Mouse (Mus musculus) mature B cell (primary cell): Measurements from ENCODE around the gene Rab3il1.

Source experiments
- in situ Hi-C: fragments of 300-500 bp; cut with MboI; formaldehyde crosslinking; loops from 2 replicates; pipeline ENCODE4 v1.14.3; 2019

Gene Rab3il1

GRCm38 (mm10) chr19:10012827-10013278 lies 11.4 kb downstream of the Rab3il1 start:
- in situ Hi-C loops, result loop anchor here (25.0 kb wide), 1 partner anchor 174 kb away; the partner anchor contains the start of gene Fads1

- in situ Hi-C loops, result loop anchor here (25.0 kb wide), 1 partner anchor 174 kb away; the partner anchor contains the start of gene Fads1
Observed at GRCm38 (mm10) chr19:10013348-10013747, 11.9 kb downstream of the Rab3il1 start.

DNA sequence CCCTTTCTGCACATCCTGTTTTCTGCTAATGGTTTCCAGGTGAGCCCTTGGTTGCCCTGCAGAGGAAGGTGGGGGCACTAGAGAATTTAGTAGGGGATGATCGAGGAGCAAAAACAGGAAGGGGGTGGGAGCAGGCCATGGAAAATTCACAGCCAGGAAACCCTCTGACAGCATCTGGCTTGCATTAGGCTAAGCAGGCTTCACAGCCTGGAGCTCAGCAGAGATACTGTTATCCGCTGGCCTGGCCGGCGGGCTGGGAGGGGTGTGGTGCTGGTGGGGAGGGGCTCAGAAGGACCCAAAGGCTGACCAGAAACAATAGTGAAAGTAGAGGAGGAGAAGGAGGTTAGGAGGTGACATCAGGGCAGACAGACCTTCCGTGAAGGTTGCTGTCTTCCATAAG lies 12.4 kb downstream of the Rab3il1 start:
- in situ Hi-C loops, result loop anchor here (25.0 kb wide), 1 partner anchor 173 kb away; the partner anchor contains the start of gene Fads1

GRCm38 (mm10) chr19:10014824-10015223 lies 13.4 kb downstream of the Rab3il1 start:
- in situ Hi-C loops, result loop anchor here (25.0 kb wide), 1 partner anchor 172 kb away; the partner anchor contains the start of gene Fads1

GRCm38 (mm10) chr19:10015442-10015841 lies 14.0 kb downstream of the Rab3il1 start:
- in situ Hi-C loops, result loop anchor here (25.0 kb wide), 1 partner anchor 172 kb away; the partner anchor contains the start of gene Fads1

DNA sequence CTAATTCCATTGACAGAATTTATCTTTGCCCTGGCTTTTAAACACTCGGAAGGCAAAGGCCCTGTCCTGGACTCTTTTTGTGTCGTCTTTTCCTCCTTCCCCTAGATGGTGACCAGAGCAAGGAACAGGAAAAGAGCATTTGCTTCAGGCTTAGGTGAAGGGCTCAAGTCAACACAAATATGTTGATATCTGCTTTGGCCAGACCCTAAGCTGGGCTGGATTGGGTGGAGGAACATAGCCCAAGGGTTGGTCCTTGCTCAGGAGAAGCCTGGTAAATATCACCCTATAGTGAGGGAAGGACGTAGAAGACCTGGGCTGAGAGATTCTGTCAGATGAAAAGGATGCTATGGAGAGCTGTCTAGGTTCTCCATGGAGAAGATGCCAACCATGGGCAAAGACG lies 14.7 kb downstream of the Rab3il1 start:
- in situ Hi-C loops, result loop anchor here (25.0 kb wide), 1 partner anchor 171 kb away; the partner anchor contains the start of gene Fads1

- in situ Hi-C loops, result loop anchor here (25.0 kb wide), 1 partner anchor 169 kb away; the partner anchor contains the start of gene Fads1
Observed at GRCm38 (mm10) chr19:10017637-10018526, 16.4 kb downstream of the Rab3il1 start.

DNA sequence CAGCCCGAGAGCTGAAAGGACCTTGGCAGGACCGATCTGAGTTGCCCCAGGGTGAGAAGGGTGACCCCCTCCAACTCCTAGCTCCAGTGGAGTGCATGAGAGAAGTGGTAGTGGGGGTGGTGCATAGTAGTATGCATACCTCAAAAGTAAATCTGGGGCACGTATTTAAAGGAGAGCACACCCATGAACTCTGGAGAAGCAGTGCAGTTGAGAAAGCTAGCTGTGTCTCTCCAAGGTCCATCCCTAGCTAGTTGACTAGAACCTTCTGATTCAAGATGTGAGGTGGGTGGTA lies 17.0 kb downstream of the Rab3il1 start:
- in situ Hi-C loops, result loop anchor here (25.0 kb wide), 1 partner anchor 169 kb away; the partner anchor contains the start of gene Fads1

DNA sequence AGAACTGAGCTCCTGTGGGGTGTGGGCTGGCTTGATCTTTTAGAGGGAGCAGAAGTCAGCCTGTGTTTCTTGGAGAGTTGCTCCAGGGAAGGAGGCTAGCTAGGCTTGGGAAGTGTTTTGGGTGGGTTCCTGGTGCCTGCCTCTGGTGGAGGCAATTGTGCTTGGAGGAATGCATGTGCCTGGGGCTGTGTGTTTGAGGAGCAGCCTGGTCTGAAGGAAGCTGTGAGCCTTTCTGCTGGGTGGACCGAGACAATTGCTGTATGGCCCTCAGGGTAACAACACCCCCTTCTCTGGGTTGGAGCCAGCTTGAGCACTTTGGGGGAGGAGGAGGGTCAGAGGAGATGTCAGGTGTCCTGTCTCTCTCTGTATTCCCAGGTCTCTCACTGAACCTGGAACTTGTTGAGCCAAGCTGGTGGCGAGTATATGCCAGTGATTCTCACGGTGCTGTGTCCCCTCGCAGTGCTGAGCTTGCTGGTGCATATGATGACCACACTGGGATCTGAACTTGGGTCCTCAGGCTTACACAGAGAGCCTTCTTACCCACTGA lies 17.8 kb downstream of the Rab3il1 start:
- in situ Hi-C loops, result loop anchor here (25.0 kb wide), 1 partner anchor 168 kb away; the partner anchor contains the start of gene Fads1

DNA sequence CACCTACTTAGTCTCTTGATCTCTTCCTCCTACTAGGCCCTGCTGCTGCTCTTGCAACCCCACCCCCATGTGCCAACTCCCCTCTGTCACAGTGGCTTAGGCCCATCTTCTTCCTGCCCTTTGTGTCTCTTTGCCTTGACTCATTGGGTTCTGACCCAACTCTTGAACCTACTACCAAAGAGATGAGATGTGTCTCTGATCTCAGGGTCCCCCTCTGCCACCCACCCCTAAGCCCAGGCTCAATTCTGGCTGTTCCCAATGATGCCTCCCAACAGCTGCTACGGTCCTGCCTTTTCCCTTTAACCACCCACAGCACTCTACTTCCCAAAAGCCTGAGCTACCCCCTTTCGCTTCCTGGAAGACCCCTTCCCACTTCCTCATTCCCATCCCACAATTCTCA lies 20.5 kb downstream of the Rab3il1 start:
- in situ Hi-C loops, result loop anchor here (25.0 kb wide), 1 partner anchor 165 kb away; the partner anchor contains the start of gene Fads1

DNA sequence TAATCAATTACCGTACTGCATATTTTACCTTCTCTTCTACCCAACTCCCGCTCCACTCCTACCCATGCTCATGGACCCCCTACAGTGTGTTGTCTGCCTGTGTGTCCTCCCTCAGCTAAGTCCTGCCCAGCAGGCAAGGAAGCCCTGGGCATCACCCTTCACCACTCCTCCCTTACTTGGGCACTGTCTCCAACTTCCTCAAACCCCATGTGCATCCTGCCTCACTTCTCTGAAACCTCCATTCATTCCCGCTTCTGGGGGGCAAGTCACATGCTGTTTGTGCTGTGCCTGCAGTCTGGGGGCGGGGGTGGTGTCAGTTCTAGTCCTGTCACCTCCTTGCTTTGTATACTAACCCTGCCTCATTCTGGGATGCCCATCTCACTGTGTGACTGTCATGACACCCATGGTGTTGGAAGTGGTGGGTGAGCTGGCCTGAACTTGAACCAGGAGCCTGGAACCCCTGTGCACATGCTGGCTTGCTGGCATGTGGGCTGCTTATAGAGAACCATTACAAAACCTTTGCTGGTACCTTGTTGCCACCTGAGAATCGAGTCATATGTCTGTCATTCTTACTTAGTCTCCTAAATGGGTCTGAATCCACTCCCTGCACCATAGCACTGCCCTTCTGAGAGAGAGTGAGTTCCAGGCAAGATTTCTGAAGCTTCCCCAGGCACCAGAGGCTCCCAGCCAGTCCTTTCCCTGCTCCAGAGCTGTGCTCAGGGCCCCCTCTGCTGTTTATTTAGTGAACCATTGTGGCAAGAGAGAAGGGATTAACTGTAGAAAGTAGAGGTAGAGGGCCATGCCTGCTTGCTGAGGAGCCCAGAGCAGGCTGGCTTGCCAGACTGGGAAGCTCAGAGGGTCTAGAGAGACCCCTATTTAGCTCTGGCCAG lies 21.2 kb downstream of the Rab3il1 start:
- in situ Hi-C loops, result loop anchor here (25.0 kb wide), 1 partner anchor 165 kb away; the partner anchor contains the start of gene Fads1

- in situ Hi-C loops, result loop anchor here (25.0 kb wide), 1 partner anchor 164 kb away; the partner anchor contains the start of gene Fads1
Observed at GRCm38 (mm10) chr19:10023304-10023758, 21.9 kb downstream of the Rab3il1 start.

DNA sequence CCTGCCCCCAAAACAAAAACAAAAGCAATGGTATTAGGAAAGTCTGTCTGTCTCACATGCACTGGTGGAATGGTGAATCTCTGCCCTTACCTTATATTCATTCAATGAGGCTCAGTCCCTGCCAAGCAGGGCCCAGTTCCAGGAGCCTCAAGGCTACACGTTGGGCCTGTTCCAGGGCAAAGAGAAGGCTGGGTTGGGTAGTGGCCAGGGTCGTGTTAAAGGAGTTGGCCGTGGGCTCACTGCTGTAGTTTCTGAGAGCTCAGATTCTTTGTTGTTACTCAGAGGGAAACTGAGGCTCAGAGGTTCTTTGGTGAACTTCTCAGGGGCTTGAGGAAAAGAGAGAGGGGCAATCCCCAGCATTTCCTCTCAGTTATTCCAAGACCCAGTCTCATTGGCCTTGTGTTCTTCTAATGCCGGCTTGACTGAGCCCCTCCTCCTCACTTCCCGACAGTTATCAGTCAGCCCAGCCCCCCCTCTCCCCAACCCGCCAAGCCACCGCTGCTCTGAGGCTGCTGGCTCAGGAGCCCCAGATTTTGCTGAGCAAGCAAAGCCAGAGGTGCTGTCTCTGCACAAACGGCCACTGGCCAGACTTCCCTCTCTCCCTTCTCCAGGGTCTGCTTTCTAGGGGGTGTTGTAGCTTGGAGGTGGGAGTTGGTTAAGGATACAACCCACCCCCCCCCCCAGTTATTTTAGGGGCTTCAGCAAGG lies 23.9 kb downstream of the Rab3il1 start:
- in situ Hi-C loops, result no loop called here

DNA sequence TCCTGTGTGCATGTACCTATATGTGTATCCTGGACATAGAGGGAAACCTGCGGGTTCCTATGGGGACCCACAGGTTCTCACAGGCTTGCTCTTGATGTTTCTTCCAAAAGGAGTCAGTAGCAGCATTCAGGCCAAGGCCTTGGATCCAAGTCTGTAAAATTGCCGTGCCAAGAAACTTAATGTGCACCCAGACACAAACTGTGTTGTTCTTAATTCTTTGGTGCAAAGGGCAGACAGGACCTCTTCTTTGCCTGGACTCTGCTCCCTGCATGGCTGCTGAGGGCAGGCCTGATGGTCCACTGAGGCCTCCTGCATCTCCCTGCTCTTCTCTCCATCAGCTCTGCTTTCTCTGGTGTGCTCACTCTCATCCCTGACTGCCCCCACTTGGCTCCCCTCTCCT lies 28.3 kb downstream of the Rab3il1 start:
- in situ Hi-C loops, result loop anchor here (5.0 kb wide), 1 partner anchor 37 kb away; no protein-coding TSS in a partner anchor

DNA sequence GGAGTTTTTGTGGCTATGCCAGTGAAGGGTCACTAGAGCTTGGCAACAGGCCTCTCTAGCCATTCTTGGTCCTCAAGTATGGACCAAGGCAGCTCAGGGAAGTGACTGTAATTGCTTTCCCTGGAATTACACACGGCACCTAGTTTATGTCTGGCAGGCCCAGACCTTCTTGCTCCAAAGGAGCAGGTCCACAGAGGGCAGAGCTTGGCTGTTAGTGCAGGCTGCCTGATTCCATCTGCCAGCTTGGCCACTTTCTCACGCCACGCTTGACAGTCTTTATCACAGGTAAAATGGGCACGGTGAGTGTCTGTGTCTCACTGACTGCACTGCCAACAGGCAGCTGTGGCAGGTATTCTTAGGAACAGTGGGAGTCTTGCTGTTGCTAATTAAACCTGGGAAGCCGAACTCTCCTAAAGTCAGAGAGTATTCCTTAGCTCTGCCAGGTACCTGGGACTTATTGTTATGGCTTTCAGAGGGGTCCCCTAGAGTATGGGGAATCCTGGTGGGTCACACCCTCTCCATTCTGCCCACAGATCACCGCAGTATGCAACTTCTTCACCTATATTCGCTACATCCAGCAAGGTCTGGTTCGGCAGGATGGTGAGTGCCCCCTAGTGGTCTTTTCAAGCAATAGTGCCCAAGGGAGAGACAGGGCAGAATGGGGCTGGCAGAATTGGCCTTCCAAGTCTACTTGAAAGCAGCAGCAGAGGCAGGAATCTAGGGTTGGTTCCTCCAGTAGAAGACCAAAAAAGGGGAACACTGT lies 31.9 kb downstream of the Rab3il1 start:
- in situ Hi-C loops, result loop anchor here (5.0 kb wide), 1 partner anchor 41 kb away; no protein-coding TSS in a partner anchor

GRCm38 (mm10) chr19:10034356-10034755 lies 32.9 kb downstream of the Rab3il1 start:
- in situ Hi-C loops, result loop anchor here (5.0 kb wide), 1 partner anchor 42 kb away; no protein-coding TSS in a partner anchor

- in situ Hi-C loops, result loop anchor here (5.0 kb wide), 1 partner anchor 43 kb away; no protein-coding TSS in a partner anchor
Observed at GRCm38 (mm10) chr19:10034785-10035447, 33.4 kb downstream of the Rab3il1 start.

- in situ Hi-C loops, result no loop called here
Observed at GRCm38 (mm10) chr19:10037534-10037933, 36.1 kb downstream of the Rab3il1 start.

GRCm38 (mm10) chr19:10038364-10038763 lies 36.9 kb downstream of the Rab3il1 start:
- in situ Hi-C loops, result no loop called here
